Mouse (Mus musculus) kidney, adult 2 months (tissue): ENCODE results near the gene Rnf5.
A peak's percentile ranks its signal among the peaks of the same experiment; 100 is the strongest.

Source experiments
- CTCF ChIP-seq: fragments of 200-500 bp; conservative IDR thresholded peaks from 2 replicates; pipeline ENCODE4 v1.5.1; 2011; ENCODE audit warnings: low read depth, mild to moderate bottlenecking, control low read depth, low read length, moderate library complexity, mixed read lengths; ENCODE audit not compliant: insufficient read depth, insufficient read length
- POLR2A ChIP-seq: fragments of 200-500 bp; IDR thresholded peaks from one replicate; pipeline ENCODE4 v1.6.1; 2011; ENCODE audit warnings: low read depth, low read length, control low read depth

DNA sequence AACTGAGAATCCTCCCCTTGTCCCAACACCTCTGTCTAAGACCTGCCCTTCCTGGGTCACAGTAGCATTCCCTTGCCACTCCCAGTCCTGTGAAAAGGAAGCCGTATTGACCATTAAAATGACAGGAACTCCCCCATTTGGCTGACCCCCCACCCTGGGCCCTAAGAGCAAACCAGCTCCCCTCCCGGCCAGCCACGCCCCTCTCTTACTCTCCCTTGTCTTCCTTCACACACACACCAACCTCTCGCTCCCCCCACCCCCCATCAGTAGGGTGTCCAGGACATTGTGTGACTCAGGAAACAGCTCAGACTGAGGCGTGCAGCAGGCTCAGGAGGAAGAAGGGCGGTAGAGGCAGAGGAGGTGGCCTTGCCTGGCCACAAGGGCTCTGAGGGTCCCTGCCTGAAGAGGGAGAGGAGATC, 39.5 kb downstream of the Rnf5 start, which contains the start of gene Notch4:
- TF ChIP-seq CTCF (no peak), POLR2A (peak; percentile 68)
